ENCODE assay signal across 21 mouse cellular contexts in the genomic region with DNA sequence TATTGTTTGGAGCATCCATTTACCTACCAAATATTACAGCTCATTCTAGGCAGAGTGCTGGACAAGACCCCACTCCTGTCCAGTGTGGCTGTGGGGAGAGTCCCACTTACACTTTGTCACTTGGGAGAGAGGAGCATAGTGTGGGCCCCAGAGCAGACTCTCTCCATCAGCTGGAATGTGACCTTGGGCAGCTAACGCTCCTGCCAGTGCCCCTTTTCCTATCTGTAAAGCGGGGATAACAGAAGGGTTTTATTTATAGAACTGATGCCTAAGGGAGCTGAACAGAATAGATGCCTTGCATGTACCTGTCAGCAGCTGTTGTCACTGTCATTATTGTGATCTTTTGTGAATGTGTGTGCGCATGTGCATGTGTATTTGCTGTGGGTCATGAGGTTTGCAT.
DNase-seq lines count a peak whose midpoint lies in the region; ATAC-seq and TF ChIP-seq lines count a peak whose summit lies in the region.
"Had no signal": no experiment of that assay in that cellular context is flagged by ENCODE, and none has a peak within 500 bp of the region (broad histone marks: within the 10 kb centered on the region; RNA-seq: fewer than 3 reads in every experiment).

No protein-coding gene starts in this region.

- ATAC-seq in heart, embryonic 13.5 days (ENCODE audit: extremely low read depth, insufficient number of reproducible peaks, low FRiP score, low TSS enrichment): peak; percentile 53
- ATAC-seq in heart, postnatal 0 days (ENCODE audit: insufficient read depth, low read depth): peak; percentile 91
- ATAC-seq: forebrain, embryonic 14.5 days; hindbrain, embryonic 16.5 days had no signal

- no peaks in the 10 kb centered on the region for H3K27me3 ChIP-seq in heart, embryonic 13.5 days (replicated peaks)
- no peaks in the 10 kb centered on the region for H3K27me3 ChIP-seq in heart, postnatal 0 days (ENCODE audit: control insufficient read depth, insufficient read depth, low read length)
- H3K27me3 ChIP-seq: embryonic facial prominence, embryonic 15.5 days; hindbrain, embryonic 12.5 days had no signal

- H3K4me1 ChIP-seq in heart, embryonic 13.5 days: peaks cover 66% of the 10 kb centered on the region
- H3K4me1 ChIP-seq in heart, postnatal 0 days (ENCODE audit: control insufficient read depth, insufficient read depth): peaks cover 45% of the 10 kb centered on the region
- H3K4me1 ChIP-seq: hindbrain, embryonic 12.5 days had no signal

- peaks cover 43% of the 10 kb centered on the region for H3K36me3 ChIP-seq in heart, embryonic 13.5 days
- peaks cover 25% of the 10 kb centered on the region for H3K36me3 ChIP-seq in heart, postnatal 0 days (replicated peaks; ENCODE audit: control insufficient read depth, insufficient read depth, low read length)
- H3K36me3 ChIP-seq: embryonic facial prominence, embryonic 15.5 days; hindbrain, embryonic 12.5 days had no signal

- no peak for TF ChIP-seq CTCF in heart, postnatal 0 days (IDR thresholded peaks at IDR 0.05; ENCODE audit: low read depth)

- H3K27ac ChIP-seq in heart, embryonic 13.5 days (replicated peaks): peak overlapping the region; percentile 92
- peak overlapping the region; percentile 77 for H3K27ac ChIP-seq in heart, postnatal 0 days (ENCODE audit: low read depth)
- H3K27ac ChIP-seq: embryonic facial prominence, embryonic 15.5 days; forebrain, embryonic 10.5 days; hindbrain, embryonic 12.5 days had no signal

- peak; percentile 82; the same call in 1 of the 2 replicates for TF ChIP-seq EP300 in heart, postnatal 0 days (IDR thresholded peaks at IDR 0.05; ENCODE audit: low read depth)

- WGBS in heart, embryonic 13.5 days: 27% methylated on average over 3 of the region's 3 CpGs
- WGBS in heart, postnatal 0 days: 31% methylated on average over 3 of the region's 3 CpGs

- peak; percentile 27 to 36 for DNase-seq in heart, adult 18-20 months
- peak; percentile 20 to 24 for DNase-seq in heart, adult 9 months (ENCODE audit: low spot score in 2 of 2)
- peak; percentile 79 for DNase-seq in heart, postnatal 0 days (ENCODE audit: low spot score)
- no peak for DNase-seq in kidney, adult 8-10 months
- no peak for DNase-seq in kidney, postnatal 4 days
- no peak for DNase-seq in testis, postnatal 14 days (ENCODE audit: low spot score)
- no peak for DNase-seq in left cerebral cortex, postnatal 36 days (ENCODE audit: low spot score in 2 of 2)
- DNase-seq: adrenal gland, postnatal 10 days; cerebellum, adult 11 months; cerebellum, adult 8-10 months; cerebellum, postnatal 14 days; embryo, embryonic 11 days; gastrocnemius, postnatal 36 days; kidney, adult 18-20 months had no signal

- no peaks in the 10 kb centered on the region for H3K9me3 ChIP-seq in heart, embryonic 13.5 days
- no peaks in the 10 kb centered on the region for H3K9me3 ChIP-seq in heart, postnatal 0 days (replicated peaks; ENCODE audit: control insufficient read depth, low read length)
- H3K9me3 ChIP-seq: embryonic facial prominence, embryonic 15.5 days; forebrain, embryonic 10.5 days; hindbrain, embryonic 12.5 days had no signal

- H3K9ac ChIP-seq in heart, embryonic 13.5 days: no peak overlapping the region
- H3K9ac ChIP-seq in heart, postnatal 0 days (replicated peaks; ENCODE audit: low read depth, low read length): no peak overlapping the region
- H3K9ac ChIP-seq: embryonic facial prominence, embryonic 15.5 days; hindbrain, embryonic 12.5 days had no signal

- intact Hi-C loops in left cerebral cortex, postnatal 36 days (cut with DNase I): no loop called here

- peak overlapping the region; percentile 42 for H3K4me2 ChIP-seq in heart, embryonic 13.5 days
- no peak overlapping the region for H3K4me2 ChIP-seq in heart, postnatal 0 days (ENCODE audit: low read depth, low read length)
- H3K4me2 ChIP-seq: embryonic facial prominence, embryonic 15.5 days; hindbrain, embryonic 12.5 days had no signal

- H3K4me3 ChIP-seq in heart, embryonic 13.5 days: no peak overlapping the region
- no peak overlapping the region for H3K4me3 ChIP-seq in heart, postnatal 0 days (ENCODE audit: low read depth, low read length)
- H3K4me3 ChIP-seq: embryonic facial prominence, embryonic 15.5 days; erythroblast, embryonic 14.5 days; forebrain, embryonic 10.5 days; hindbrain, embryonic 12.5 days had no signal

Comparison
In these comparisons a context has a peak if more than half of its experiments do, and no peak if none do; other contexts are left out.
1. DNase-seq: peak in heart, adult 18-20 months (2 of 2), heart, adult 9 months (2 of 2) and heart, postnatal 0 days (single experiment); none in kidney, adult 8-10 months (0 of 2), kidney, postnatal 4 days (0 of 2), testis, postnatal 14 days (single experiment) and left cerebral cortex, postnatal 36 days (0 of 2).